Mouse (Mus musculus) adrenal gland, adult 8-10 months (tissue): Measurements from ENCODE around the gene Pik3c2b. TPM values are rescaled to one million over a fixed set of nuclear protein-coding genes. Genes with fewer than 3 reads are reported as not detected.
A peak's percentile ranks its signal among the peaks of the same experiment; 100 is the strongest.

Experiments used
- DNase-seq: peaks from one replicate; pipeline ENCODE4 v3.0.0; 2022
- total RNA-seq, 4 experiments: library from RNA; stranded (reverse); gene quantifications; 2 replicates each; pipeline ENCODE4 v1.2.4; 2022

Gene Pik3c2b
- total RNA-seq, 4 experiments from 2014 or later = 6.1 to 12.5 (median 8.5) TPM

DNA sequence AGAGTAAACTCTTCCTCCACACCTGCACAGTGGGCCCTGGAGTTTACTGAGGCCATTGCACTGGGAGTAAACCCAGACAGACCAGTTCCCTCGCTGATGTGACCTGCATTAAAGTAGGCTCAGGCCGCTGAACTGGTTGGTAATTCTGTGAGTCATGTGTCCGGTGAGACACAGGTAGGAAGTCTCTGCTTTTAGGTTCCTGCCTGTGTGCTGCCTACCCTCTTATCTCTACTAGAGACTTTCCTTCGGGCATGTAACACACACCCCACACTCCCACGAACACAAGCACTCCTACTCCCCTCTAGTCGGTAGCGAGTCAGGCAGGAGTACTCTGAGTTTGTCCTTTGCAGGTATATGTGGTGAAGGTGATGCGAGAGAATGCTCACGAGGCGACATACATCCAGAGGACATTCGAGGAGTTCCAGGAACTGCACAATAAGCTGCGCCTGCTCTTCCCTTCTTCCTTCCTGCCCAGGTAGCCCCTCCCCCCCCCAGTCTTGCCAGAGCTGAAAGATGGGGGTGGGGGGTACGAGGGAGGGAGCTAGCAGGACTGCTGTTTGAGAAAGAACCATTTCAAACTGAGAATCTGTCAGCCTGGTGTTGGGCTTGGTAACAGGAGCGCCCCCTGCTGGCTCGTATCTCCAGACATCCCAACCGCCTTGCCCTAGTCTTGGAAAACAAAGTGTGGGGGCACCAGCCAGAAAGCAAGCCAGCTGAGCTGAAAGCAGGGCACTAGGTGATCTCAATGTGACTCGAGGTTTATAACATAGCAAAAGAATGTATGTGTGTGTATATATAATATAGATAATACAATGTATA, 55.7 kb downstream of the Pik3c2b start:
- DNase-seq = peak; percentile 45

DNA sequence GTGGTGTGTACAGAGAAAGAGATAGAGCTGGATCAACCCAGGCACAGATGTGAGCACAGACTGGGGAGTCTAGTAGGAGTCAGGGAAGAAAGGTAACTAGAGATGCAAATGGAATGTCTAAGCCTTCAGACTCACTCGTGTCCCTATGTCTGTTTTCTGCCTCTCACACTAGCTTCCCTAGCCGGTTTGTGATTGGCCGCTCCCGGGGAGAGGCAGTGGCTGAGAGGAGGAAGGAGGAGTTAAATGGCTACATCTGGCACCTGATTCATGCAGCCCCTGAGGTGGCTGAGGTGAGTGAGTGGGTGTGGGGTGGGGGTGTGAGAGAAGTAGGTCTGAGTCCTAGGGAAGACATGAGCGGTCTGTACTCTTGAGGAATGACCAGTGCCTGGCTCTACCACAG, 56.6 kb downstream of the Pik3c2b start:
- DNase-seq = no peak

DNA sequence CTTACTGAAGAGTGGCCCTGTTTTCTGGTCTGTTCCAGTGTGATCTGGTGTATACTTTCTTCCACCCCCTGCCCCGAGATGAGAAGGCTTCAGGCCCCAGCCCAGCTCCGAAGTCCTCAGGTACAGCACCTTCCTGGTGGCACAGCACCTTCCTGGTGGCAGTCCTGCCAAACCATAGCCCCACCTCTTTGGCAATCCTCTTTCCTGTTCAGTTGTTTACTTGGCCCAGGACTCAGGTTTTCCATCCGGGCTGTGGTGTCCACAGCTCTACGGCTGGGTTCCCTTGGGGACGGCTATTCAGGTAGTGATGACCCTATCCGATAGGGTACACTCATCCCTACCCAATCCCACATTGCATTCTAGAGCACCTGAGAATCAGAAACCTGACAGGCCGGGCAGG, 57.8 kb downstream of the Pik3c2b start:
- DNase-seq = no peak

DNA sequence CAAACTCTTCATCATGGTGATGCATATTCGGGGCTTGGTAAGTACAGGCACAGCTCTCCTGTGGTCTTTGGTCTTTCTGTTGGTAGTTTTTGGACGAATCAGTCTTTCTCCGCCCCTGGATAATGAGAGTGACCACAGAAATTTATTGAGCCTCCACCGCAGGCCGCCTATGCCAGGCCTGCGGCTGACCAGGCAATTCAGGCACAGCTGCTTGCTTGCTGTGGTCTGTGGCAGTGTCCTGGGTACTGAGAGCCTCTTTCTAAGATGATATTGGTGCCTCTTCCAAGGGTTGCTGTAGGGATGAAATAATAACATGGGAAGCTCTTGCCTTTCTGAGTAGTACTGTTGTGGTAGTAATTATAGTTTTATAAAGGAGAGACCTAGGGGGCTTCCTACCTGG, 58.4 kb downstream of the Pik3c2b start:
- no peak for DNase-seq

DNA sequence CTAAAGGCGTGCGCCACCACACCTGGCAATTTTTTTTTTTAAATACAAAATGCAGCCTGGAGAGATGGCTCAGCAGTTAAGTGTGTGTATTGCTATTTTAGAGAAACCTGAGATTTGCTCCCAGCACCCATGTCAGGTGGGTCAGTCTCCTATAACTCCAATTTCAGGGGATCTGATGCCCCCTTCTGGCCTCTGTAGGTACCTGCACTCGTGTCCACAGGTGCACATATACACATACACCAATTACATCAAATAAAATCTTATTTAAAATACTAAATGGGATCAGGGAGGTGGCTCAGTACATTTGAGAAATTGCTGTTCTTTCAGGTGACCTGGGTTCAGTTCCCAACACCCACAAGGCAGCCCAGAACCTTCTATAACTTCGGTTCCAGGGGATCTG, 70.6 kb downstream of the Pik3c2b start:
- no peak for DNase-seq

DNA sequence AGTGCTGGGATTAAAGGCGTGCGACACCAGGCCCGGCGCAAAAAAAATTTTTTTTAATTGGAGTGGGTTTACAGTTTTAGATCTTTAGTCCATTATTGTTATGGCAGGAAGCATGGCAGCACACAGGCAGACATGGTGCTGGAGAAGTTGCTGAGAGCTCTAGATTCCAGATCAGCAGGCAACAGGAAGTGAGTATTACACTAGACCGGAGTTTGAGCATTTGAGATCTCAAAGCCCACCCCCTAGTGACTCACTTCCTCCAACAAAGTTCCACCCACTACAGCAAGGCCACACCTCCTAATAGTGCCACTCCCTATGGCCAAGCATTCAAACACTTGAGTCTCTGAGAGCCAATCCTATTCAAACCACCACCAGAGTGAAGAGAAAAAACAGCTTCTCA, 72.7 kb downstream of the Pik3c2b start:
- no peak for DNase-seq

DNA sequence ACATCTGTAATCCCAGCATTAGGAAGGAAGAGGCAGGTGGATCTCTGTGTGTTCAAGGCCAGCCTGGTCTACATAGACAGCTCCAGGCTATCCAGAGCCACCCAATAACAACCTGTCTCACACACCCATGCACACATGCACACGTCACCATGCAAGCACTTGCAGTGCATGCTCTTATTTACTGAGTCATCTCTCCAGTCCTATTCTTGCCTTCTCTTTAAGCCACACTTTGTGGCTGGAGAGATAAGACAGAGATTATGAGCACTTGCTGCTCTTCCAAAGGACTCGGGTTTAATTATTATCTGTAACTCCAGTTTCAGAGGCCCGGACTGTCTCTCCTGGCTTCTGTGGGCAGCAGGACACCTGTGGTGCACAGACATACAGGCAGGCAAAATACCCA, 73.4 kb downstream of the Pik3c2b start:
- DNase-seq = no peak

DNA sequence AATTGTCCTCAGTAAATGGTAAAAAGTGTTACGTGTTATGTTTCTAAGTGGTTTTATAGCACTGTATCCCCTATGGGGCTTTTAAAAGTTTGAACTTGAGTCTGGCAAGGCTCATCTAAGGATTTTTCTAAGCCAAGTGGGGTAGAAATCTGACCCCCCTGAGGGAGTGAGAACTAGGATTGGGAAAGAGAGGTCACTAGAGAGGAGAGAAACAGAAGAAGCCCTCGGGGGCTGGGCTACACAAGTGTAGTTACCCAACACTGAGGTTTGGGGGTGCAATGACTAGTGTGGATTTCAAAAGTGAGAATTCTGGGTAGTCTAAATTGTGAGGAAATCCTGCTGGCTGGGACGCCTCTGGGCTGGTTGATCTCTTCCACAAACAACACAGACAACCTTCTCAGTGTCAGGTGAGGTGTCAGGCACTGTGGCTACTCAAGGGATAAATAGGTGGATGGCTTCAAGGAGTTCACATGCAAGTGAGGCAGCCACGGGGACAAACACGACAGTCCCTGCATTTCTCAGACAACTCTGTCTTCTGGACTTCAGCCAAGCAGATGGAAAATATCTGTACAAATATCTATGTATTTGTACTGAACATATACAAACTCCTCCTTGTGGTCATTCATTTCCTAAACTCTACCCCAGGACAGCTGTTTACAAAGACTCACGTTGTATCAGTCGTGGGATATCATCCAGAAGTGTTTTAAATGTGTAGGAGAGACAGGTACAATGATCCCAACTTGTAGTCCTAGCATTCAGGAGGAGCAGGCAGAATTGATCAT, 74.7 kb downstream of the Pik3c2b start:
- no peak for DNase-seq

DNA sequence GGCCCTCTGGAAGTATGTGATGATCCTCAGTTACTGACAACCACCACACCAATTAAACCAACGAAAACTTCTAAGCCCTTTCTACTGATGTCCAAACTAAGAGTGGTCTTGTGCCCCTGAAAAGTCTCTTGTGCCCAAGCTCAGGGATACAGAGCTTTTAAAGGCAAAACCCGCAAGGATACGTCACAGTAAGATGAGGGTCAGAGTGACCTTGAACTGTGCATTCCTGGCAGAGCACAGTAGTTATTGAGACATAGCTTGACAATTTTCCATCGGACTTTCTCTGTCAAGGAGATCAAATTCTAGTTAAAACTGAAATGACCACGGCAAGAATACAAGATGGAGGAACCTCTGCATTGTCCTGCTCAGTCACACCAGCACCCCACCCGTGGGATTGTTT, 75.8 kb downstream of the Pik3c2b start:
- DNase-seq = no peak

DNA sequence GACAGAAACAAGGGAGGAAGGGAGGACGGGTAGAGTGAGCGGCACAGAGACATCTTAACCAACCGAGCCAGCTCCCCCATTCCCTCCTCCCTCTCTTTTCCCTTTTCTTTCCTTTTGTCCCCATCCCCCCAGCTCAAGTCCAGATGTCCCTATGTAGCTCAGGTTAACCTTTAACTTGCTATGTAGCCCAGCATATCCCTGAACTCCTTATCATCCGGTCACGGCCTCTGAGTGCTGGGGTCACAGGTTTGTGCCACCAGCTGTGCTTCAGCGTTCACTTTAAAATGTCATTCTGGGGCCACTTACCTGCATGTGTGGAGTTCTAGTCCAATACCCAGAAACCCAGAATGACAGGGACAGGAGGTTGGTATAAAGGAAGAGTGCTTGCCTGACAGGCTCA, 78.7 kb downstream of the Pik3c2b start:
- DNase-seq = no peak

DNA sequence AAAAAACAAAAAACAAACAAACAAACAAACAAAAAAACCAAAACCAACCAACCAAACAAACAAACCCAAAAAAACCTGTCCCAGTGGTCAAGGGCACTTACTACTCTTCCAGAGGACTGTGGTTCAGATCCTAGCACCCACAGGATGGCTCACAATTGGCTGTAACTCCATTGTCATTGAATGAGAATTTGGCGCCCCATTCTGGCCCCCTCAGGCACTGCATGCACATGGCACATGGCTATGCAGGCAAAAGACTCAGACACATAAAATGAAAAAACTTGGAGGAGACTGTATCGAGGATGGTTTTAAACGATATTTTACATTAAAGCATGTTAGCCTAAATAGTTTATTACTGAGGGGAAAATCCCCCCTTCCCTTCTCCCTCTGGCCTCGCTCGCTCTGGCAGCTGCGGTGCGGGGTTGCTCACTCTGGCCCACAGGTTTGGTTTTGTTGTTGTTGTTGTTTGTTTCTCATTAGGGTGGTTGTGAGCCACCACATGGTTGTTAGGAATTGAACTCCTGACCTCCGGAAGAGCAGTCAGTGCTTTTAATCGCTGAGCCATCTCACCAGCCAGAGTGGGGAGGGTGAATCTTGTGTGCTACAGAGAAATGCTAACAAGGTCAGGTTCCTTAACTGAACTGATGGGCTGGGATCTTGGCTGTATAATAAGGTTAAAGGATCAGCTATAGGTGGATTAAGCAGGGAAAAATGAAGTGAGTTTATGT, 80.3 kb downstream of the Pik3c2b start:
- no peak for DNase-seq

DNA sequence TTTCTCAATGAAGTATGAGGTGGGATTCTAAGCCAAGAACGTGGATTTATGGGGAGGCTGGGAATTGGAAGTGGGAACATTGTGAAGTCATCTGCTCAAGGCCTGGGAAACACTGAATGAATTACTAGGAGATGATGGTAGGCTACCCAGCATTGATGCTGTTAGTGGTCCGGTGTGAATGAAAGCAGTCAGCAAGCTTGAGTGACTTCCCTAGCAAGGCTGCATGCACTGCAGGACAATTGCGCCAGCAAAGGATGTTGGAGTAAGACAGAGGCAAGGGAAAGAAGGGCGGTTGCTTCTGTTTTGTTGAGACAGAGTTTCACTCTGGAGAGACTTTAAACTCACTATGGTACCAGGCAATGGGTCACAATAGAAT, 80.9 kb downstream of the Pik3c2b start:
- DNase-seq = no peak

DNA sequence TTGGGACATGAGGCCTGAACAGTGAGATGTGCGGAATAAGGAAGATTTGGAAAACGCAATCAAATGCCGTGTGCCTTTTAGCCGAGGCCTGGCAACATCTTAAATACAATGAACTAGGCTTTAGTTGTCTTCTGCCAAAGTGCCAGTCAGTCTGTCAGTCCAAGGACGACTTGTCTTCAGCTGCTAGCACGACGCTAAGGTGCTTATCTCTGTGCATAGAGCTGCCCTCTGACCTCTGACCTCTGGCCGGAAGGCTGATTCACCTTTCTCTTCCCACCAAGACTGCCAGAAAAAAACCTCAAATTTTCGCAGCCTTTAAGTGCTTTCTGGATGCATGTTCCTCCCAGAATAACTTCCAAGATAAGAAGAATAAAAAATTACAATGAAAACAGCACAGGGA, 81.9 kb downstream of the Pik3c2b start:
- no peak for DNase-seq

DNA sequence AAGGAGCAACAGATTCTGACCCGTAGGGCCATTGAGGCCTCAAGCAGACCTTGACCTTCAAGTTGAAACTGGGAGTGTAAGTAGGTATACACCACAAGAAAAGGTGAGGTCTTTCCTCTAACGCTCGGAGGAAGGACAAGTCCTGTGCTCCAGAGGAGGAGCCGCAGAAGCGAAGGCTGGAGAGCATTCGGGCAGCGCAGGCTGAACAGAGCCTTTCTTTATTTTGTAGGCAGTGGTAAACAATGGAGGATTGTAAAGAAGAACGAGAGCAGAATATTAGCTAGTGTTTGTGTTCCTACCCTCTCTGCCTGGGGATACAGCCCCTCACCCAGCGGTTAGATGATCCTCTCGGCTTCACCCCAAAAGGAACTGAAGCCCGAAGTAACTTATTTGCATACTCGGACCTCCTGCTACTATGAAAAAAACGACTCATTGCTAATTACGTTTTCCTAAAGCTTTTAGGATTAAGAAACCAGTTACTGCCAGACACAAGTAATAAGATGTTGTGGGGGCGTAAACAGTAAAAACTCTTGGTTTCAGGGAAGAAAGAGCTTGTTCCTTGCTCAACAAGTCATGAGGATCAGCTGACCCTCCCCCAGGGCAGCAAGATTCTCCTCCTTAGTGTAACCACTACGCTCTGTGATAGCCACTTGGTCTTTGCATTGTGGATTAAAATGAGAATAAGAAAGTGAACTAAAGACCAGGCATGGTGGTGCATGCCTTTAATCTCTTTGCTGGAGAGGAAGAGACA, 84.2 kb downstream of the Pik3c2b start:
- DNase-seq = no peak

DNA sequence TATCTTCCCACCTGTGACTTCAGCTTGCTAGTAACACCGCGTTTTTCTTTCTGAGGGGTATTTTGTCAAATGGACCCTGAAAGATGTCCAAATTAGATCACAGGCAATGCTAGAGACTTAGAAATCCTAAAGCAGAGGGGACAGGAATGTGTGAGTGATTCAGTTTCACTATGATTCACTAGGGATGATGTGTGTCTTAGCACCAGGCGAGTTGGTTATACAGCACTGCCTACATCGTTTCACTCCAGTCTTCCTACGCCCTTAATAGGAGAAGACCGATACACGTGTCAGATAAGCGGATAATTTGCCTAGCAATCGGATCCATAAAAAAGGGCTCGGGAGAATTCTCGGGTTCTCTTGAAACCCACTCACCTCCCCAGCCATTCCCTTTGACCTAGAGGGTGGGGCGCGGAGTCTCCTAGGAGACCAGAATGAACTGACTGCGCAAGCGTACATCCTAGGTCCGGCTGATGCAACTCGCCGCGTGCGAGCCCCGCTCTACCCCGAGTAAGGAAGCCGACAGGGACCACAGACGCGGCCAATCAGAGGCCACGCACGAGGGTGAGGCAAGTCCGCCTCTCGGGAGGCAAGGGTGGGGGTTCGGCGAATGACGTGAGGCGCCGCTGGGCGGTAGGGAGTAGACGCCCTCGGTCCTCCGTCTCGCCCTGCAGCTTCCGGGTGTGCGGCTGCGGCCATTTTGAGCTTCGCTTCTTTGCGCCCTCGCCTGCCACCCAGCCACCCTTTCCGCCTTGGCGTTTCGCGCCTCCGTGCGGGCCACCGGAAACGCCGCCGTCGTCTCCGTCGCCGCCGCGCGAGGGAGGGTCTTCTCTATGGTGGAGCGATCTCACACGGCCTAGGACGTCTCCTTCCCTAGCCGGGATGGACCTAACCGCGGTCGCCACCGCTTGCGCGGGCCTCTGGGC, 85.4 kb downstream of the Pik3c2b start, which contains the start of gene Ppp1r15b:
Gene Ppp1r15b, plus strand, starts transcription at position 506 of the 923 bp plus-strand sequence.
- DNase-seq = peak; percentile 100

DNA sequence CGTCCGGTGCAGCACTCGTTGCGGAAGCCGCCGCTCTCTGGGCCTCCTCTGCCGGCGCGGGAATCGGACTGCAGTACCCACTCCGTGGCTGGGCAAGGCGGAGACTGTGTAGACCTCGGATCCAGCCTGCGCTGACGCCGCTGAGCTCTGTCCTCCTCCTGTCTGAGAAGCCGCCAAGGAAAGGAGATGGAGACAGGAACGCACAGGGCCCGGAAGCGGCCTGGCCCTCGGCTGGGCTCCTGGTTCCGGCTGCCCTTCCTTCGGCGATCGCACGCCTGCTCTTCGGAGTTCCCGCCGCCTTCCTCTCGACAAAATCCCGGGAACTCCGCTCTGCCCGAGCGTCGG, 86.1 kb downstream of the Pik3c2b start:
- DNase-seq = no peak

DNA sequence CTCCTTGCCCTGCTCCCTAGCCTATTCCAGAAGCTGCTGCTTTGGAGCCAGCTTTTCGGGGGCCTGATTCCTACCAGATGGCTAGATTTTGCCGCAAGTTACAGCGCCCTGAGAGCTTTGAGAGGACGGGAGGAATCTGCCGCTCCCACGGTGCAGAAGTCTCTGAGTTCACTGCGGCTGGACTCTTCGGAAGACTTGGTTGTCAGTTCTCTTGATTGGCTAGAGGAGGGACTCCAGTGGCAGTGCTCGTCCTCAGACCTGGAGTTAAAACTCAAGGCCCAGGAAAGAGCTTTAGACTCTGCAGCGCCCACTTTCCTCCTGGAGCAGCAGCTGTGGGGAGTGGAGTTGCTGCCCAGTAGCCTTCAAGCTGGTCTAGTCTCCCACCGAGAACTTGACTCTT, 86.5 kb downstream of the Pik3c2b start:
- no peak for DNase-seq

DNA sequence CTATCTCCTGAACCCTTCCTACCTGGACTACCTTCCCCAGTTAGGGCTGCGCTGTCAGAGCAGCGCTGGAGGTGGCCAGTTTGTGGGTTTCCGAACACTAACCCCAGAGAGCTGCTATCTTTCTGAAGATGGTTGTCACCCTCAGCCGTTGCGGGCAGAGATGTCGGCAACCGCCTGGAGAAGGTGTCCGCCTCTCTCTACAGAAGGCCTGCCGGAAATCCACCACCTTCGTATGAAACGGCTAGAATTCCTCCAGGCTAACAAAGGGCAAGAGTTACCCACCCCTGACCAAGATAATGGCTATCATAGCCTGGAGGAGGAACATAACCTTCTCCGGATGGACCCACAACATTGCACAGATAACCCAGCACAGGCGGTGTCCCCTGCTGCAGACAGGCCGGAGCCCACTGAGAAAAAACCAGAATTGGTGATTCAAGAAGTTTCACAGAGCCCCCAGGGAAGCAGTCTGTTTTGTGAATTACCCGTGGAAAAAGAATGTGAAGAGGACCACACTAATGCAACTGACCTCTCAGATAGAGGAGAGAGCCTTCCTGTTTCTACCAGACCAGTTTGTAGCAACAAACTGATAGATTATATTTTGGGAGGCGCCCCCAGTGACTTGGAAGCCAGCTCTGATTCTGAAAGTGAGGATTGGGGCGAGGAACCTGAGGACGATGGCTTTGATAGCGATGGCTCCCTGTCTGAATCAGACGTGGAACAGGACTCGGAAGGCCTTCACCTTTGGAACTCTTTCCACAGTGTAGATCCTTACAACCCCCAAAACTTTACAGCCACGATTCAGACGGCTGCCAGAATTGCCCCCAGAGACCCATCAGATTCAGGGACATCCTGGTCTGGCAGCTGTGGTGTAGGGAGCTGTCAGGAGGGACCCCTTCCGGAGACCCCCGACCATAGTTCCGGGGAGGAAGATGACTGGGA, 87.2 kb downstream of the Pik3c2b start:
- no peak for DNase-seq

DNA sequence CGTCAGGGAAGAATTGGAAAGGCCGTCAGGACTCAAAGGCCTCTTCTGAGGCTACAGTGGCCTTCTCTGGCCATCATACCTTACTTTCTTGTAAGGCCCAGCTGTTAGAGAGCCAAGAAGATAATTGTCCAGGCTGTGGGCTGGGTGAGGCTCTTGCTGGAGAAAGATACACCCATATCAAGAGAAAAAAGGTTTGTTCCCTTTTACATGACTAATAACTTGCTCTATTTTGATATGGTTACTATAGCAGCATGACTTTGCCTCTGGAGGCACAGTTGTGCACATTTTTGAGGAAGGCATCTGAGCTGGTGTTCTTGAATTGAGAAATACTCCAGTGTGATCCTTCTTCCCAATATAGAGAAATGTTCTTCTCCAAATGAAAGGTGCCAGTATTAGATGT, 88.0 kb downstream of the Pik3c2b start:
- DNase-seq = no peak

DNA sequence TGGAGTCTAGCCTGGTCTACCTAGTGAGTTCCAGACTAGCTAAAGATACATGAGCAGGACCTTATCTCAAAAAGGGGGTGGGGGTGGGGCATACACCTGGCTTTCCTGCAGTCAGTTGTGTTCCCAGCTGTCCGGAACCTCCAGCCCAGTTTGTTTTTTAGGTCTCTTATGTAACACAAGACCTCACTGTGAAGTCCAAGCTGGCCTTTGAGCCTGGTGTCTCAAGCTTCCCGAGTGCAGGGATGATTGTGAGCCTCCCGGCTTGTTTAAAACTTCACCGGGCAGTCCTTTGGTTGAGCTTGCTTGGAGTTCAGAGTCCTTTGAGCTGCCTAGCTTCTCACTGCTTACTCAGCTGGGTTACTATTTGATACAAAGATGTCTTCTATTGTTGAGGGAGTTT, 88.6 kb downstream of the Pik3c2b start:
- no peak for DNase-seq
